Mouse (Mus musculus): ENCODE results near the gene Gramd1b. TPM values are rescaled to one million over a fixed set of nuclear protein-coding genes. Genes with fewer than 3 reads are reported as not detected.
A peak's percentile ranks its signal among the peaks of the same experiment; 100 is the strongest.

Gramd1b gene
- polyA plus RNA-seq, 1 experiment = 20.3 TPM

- Histone ChIP-seq H3K4me1 (ENCODE audit: control insufficient read depth, insufficient read depth, insufficient read length) (no peaks in the 10 kb centered on the region), H3K27me3 (ENCODE audit: control insufficient read depth, insufficient read depth, low read length) (no peaks in the 10 kb centered on the region), H3K36me3 (ENCODE audit: control insufficient read depth, insufficient read depth, low read length) (no peaks in the 10 kb centered on the region), H3K27ac (ENCODE audit: insufficient read depth, low read length) (no peak overlapping the region), H3K4me3 (ENCODE audit: extremely low read depth, insufficient read depth, insufficient read length) (no peak overlapping the region)
- peak; percentile 29 to 59 for DNase-seq (ENCODE audit: low read depth in 1 of 2, low spot score in 2 of 2)
- WGBS = 59% methylated on average over 9 of the region's 9 CpGs
- TF ChIP-seq CTCF (IDR thresholded peaks at IDR 0.05; ENCODE audit: extremely low read depth, insufficient read depth, insufficient read length, insufficient replicate concordance) = peak; percentile 81; the same call in 1 of the 2 replicates
- TF ChIP-seq POLR2A (IDR thresholded peaks at IDR 0.05; ENCODE audit: low read depth, low read length) = no peak
Observed at GRCm38 (mm10) chr9:40333649-40334396, 197.4 kb downstream of the Gramd1b start.

- WGBS = 91% methylated on average over 31 of the region's 31 CpGs
- H3K27me3 ChIP-seq (ENCODE audit: control insufficient read depth, insufficient read depth, low read length) = no peaks in the 10 kb centered on the region
Observed at GRCm38 (mm10) chr9:40332731-40333648, 198.2 kb downstream of the Gramd1b start.

GRCm38 (mm10) chr9:40332326-40332725 is 198.9 kb downstream of the Gramd1b start:
- TF ChIP-seq POLR2A (IDR thresholded peaks at IDR 0.05; ENCODE audit: low read depth, low read length) (no peak), CTCF (IDR thresholded peaks at IDR 0.05; ENCODE audit: extremely low read depth, insufficient read depth, insufficient read length, insufficient replicate concordance) (no peak)

More at GRCm38 (mm10) chr9:40332731-40333648, 198.2 kb downstream of the Gramd1b start:
- Histone ChIP-seq H3K4me3 (ENCODE audit: extremely low read depth, insufficient read depth, insufficient read length) (no peak overlapping the region), H3K36me3 (ENCODE audit: control insufficient read depth, insufficient read depth, low read length) (no peaks in the 10 kb centered on the region), H3K27ac (ENCODE audit: insufficient read depth, low read length) (no peak overlapping the region), H3K4me1 (ENCODE audit: control insufficient read depth, insufficient read depth, insufficient read length) (no peaks in the 10 kb centered on the region)
- DNase-seq (ENCODE audit: low read depth in 1 of 2, low spot score in 2 of 2) = no peak
- TF ChIP-seq CTCF (IDR thresholded peaks at IDR 0.05; ENCODE audit: extremely low read depth, insufficient read depth, insufficient read length, insufficient replicate concordance) = no peak
- no peak for TF ChIP-seq POLR2A (IDR thresholded peaks at IDR 0.05; ENCODE audit: low read depth, low read length)

GRCm38 (mm10) chr9:40331411-40332286 is 199.5 kb downstream of the Gramd1b start:
- Histone ChIP-seq H3K36me3 (ENCODE audit: control insufficient read depth, insufficient read depth, low read length) (no peaks in the 10 kb centered on the region), H3K27ac (ENCODE audit: insufficient read depth, low read length) (no peak overlapping the region), H3K4me3 (ENCODE audit: extremely low read depth, insufficient read depth, insufficient read length) (no peak overlapping the region), H3K27me3 (ENCODE audit: control insufficient read depth, insufficient read depth, low read length) (no peaks in the 10 kb centered on the region), H3K4me1 (ENCODE audit: control insufficient read depth, insufficient read depth, insufficient read length) (no peaks in the 10 kb centered on the region)
- no peak for DNase-seq (ENCODE audit: low read depth in 1 of 2, low spot score in 2 of 2)
- WGBS = 94% methylated on average over 15 of the region's 15 CpGs
- TF ChIP-seq POLR2A (IDR thresholded peaks at IDR 0.05; ENCODE audit: low read depth, low read length) = no peak
- TF ChIP-seq CTCF (IDR thresholded peaks at IDR 0.05; ENCODE audit: extremely low read depth, insufficient read depth, insufficient read length, insufficient replicate concordance) = no peak

More at GRCm38 (mm10) chr9:40332326-40332725, 198.9 kb downstream of the Gramd1b start:
- no peaks in the 10 kb centered on the region for H3K36me3 ChIP-seq (ENCODE audit: control insufficient read depth, insufficient read depth, low read length)
- no peak overlapping the region for H3K27ac ChIP-seq (ENCODE audit: insufficient read depth, low read length)
- H3K4me3 ChIP-seq (ENCODE audit: extremely low read depth, insufficient read depth, insufficient read length) = no peak overlapping the region
- no peaks in the 10 kb centered on the region for H3K27me3 ChIP-seq (ENCODE audit: control insufficient read depth, insufficient read depth, low read length)
- DNase-seq (ENCODE audit: low read depth in 1 of 2, low spot score in 2 of 2) = no peak
- H3K4me1 ChIP-seq (ENCODE audit: control insufficient read depth, insufficient read depth, insufficient read length) = no peaks in the 10 kb centered on the region
- WGBS = 88% methylated on average over 4 of the region's 4 CpGs

GRCm38 (mm10) chr9:40330609-40331382 is 200.4 kb downstream of the Gramd1b start:
- DNase-seq (ENCODE audit: low read depth in 1 of 2, low spot score in 2 of 2) = peak; percentile 28 to 76
- Histone ChIP-seq H3K4me3 (ENCODE audit: extremely low read depth, insufficient read depth, insufficient read length) (no peak overlapping the region), H3K4me1 (ENCODE audit: control insufficient read depth, insufficient read depth, insufficient read length) (no peaks in the 10 kb centered on the region), H3K36me3 (ENCODE audit: control insufficient read depth, insufficient read depth, low read length) (no peaks in the 10 kb centered on the region), H3K27me3 (ENCODE audit: control insufficient read depth, insufficient read depth, low read length) (no peaks in the 10 kb centered on the region), H3K27ac (ENCODE audit: insufficient read depth, low read length) (no peak overlapping the region)
- TF ChIP-seq POLR2A (IDR thresholded peaks at IDR 0.05; ENCODE audit: low read depth, low read length) = no peak
- TF ChIP-seq CTCF (IDR thresholded peaks at IDR 0.05; ENCODE audit: extremely low read depth, insufficient read depth, insufficient read length, insufficient replicate concordance) = peak; percentile 92
- 62% methylated on average over 19 of the region's 19 CpGs for WGBS
